Mouse (Mus musculus) layer of hippocampus, postnatal 10 days (tissue): ENCODE data around the gene Methig1. TPM values are rescaled to one million over a fixed set of nuclear protein-coding genes. Genes with fewer than 3 reads are reported as not detected.
A peak's percentile ranks its signal among the peaks of the same experiment; 100 is the strongest.
"Not testable (repeated sequence)": the region's sequence is repeated elsewhere in the genome, so short reads cannot be mapped to it uniquely, and the experiment has no call there.

Experiments used
- DNase-seq, 2 experiments: peaks; one replicate each; pipeline ENCODE4 v3.0.0; 2021; ENCODE audit warnings: low spot score in 2 of 2
- total RNA-seq, 2 experiments: library from RNA; stranded (reverse); gene quantifications; 2 replicates each; pipeline ENCODE4 v1.2.3; 2021

Gene Methig1
- total RNA-seq, 2 experiments from 2014 or later = not detected

DNA sequence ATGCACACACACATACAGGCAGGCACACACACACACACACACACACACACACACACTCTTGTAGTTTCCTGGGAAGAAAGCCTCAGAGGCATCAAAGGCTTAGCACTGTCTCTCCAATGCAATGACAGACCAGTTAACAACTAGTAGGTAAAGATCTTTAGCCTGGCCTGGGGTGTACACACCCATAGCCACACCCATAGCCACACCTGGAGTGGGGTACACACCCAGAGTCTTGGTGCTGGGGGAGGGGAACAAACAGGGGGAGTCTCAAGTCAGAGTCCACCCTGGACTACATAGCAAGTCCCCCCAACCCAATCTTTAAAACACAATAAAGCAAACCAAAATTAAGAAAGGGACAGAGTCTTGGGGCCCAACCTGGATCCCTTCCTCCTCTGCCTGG lies 15.6 kb upstream of the Methig1 start:
- not testable (repeated sequence) for DNase-seq

DNA sequence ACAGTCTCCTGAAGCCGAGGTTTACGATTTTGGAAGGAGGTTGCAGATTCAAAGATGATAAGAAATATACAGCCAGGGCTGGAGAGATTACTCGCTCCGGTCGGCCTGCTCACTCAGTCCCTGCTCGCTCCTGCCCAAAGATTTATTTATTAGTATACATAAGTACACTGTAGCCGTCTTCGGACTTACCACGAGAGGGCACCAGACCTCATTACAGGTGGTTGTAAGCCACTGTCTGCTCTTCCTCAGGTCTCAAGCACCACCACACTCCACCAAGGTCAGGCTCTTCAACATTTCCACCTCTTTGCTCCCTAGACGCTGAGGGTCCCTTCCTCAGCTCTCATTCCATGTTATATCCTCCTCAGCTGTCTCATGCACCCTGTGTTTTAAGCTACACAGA lies 15.1 kb upstream of the Methig1 start:
- DNase-seq = peak; percentile 33 to 62

DNA sequence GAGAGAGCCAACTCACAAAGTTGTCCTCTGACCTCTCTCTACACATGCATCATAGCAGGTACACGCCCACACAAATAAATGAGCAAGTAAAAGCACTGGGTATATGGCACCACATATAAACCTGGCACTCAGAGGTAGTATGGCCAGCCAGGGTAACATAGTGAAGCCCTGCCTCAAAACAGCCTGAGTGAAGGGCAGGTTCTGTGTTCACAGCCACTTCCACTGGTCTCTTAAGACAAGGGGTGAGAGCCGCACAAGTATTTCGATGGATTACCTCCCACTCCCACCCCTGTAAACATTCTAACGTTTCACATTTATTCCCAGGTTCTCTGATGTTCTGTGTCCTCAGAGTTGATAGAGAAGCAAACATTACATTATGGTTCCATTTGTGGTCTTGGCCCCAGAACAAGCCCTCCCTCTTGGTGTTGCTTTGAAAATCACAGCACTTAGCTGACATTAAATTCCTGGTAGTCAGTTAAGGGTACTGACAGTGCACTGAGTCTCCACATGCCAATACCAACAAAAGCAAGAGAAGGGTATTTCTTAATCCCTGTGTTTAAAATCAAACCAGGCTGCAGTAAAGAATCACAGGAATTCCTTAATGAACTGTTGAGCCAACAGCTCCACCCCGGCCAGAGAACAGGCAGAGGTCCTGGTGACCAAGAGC lies 11.5 kb upstream of the Methig1 start:
- not testable (repeated sequence) for DNase-seq

DNA sequence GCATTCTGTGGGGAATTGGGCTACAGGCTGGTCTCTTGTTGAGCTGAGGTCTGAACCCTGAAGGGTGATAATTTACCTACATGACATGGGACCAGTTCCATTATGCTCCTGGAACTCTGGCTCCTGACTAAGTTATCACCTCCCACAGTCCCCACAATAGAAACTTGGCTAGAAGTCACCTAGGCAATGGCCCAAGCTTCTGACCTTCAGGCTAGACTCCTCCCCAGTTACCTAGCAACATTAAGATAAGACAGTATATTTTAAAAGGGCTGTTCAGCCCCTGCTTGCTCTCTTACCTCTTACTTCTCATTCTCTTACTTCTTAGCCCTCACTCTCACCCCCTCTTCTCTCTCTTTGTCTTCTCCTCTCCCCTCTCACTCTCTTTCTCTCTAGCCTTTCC lies 7.5 kb upstream of the Methig1 start:
- no peak for DNase-seq

DNA sequence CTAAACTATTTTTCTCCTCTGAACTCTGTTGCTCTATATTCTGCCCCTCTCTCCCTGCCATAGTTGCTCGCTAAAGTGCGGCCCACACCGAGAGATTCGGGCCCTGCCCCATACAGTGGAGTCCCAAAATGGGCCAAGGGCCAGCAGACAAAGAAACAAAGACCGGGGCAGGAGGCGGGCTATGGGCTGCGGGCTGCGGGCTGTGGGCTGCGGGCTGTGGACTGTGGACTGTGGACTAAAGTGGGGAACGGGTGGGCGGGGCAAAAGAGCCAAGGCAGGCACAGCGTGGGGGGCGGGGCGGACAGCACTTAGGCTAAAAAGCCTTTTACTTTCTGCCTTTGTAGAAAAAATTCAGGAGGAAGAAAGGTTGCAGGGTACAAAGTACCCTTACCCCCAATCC lies 6.2 kb upstream of the Methig1 start:
- DNase-seq = no peak

DNA sequence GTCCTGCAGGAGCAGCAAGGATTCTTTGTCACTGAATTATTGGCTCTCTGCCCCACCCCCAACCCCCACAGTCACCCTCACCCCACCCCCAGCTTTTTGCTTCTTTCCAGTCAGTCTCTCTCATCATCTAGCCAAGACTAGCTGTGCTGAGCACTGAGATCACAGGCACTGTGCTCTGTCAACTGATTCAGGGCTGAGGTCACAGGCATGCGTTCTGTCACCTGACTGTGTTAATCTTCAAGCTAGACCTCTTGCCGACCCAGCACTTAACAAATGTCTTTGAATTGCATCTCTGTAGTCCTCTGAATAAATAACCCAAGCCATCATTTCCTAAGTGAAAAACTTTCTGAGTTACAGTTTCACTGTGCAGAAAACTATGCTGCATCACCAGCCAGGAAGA lies 3.5 kb upstream of the Methig1 start:
- DNase-seq = no peak

DNA sequence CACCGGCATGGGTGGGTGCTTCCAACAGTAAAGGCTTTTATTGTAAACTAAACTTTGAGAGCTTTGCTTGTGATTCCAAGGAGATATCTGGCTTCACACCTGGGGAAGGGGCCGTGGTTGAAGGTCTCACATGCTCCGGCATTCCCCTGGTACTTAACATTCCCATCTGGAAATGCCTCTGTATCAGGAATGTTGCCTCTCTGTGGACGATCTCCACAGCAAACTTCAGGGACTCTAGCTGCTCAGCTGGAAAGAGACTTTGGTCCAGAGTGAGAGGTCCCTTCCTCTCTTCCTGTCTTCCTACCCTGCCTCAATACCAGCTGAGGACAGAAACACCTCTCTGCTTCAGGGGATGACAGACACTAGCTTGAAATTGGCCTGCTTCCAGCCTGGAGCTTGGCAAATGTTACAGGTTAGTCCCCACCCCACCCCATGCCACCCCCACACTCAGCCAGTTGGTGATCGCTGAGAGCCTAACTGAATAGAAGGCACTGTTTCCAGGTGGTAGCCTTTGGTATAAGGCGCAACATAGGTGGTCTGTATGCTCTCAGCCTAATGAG lies 1.4 kb upstream of the Methig1 start:
- DNase-seq = no peak

DNA sequence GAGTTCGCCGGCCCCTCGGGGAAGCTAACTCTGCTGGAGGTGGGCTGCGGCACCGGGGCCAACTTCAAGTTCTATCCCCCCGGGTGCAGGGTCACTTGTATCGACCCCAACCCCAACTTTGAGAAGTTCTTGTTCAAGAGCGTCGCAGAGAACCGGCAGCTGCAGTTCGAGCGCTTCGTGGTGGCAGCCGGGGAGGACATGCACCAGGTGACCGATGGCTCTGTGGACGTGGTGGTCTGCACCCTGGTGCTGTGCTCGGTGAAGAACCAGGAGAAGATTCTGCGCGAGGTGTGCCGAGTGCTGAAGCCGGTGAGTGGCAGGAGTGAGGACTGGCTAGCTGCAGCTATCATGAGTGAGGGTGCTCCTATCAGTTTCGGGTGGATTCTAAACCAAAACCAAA lies 450 bp downstream of the Methig1 start:
- DNase-seq = not testable (repeated sequence)

DNA sequence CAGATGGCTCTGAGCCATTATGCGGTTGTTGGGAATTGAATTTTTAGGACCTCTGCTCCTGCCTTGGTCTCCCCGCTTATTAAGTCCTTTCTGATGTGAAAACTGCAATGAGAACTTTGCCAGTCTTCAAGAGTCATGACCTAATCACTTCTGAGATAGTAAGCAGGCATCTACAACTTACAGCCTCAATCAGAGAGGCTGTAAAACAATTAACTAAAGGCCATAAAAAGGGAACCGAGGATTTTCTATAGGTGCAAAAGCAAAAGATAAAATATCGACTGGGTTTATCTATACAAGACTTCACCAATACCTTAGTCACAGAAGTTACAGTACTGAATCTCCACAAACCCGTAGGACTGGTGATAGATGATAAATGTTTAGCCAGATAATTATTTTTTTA lies 2.9 kb downstream of the Methig1 start:
- no peak for DNase-seq

DNA sequence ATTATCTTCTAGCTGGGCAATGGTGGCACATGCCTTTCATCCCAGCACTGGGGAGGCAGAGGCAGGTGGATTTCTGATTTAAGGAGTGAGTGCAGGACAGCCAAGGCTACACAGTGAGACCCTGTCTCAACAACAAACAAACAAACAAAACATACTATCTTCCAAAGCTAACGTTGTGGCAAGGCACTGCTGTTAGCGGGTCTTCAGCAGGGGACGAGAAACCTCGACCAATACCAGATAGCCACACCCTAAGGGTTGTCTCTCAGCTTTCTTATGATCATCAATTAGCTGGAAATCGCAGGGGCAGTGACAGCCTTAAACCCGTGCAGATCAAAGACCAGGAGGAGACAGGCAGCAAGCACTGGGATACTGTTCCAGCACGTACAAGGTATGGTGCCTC lies 11.3 kb downstream of the Methig1 start, which contains the start of gene Higd1c:
TSS of gene Higd1c (plus strand) at position 301 of the 400 bp plus-strand sequence.
- DNase-seq = no peak

DNA sequence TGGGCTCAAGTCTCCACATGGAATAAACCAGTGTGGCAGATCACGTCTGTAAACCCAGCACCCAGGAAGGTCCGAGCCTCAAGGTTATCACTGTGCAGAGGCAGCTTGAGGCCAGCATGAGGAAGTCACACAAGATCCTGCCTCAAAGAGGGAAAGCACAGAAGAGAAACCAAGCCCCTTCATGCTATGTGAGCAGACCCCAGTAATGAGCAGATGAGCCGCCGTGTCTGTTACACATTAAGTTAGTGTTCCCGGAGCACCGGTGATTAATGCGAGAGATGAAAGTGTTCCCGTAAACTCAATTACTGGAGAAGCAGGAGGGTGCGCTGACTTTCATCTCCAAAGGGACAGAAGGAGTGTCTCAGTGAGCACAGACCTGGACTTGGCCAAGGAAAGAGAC lies 13.0 kb downstream of the Methig1 start:
- DNase-seq = not testable (repeated sequence)

DNA sequence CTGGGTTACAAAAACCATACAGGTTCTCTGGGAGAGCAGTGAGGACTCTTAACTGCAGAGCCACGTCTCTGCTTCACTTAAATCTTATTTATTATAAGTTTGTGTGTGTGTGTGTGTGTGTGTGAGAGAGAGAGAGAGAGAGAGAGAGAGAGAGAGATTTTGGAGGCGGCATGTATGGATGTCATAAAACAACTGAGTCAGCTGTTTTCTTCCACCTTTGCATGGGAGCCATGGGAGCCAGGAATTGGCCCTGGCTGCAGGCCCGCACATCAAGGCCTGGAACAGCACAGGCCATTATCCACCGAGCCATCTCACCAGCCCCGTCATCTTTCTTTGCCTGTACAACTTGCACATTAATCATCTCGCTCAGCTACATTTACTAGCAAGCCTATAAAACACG lies 14.2 kb downstream of the Methig1 start:
- no peak for DNase-seq

DNA sequence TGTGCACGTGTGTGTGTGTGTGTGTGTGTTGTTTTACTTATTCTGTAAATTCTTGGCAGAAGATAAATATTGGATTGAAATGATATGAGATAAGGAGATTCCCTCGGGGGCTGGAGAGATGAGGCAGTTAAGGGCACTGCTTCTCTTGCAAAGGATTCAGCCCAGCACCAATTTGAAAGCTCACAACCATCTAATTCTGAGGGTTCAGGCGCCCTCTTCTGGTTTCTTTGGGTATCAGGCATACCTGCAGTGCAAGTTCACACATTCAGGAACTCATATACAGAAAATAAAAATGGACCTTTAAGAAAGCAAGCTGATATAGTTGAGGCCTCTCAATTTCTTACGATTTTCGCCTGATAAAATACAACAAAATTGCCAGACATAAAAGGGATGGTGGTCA lies 22.1 kb downstream of the Methig1 start:
- peak; percentile 74 to 79 for DNase-seq

DNA sequence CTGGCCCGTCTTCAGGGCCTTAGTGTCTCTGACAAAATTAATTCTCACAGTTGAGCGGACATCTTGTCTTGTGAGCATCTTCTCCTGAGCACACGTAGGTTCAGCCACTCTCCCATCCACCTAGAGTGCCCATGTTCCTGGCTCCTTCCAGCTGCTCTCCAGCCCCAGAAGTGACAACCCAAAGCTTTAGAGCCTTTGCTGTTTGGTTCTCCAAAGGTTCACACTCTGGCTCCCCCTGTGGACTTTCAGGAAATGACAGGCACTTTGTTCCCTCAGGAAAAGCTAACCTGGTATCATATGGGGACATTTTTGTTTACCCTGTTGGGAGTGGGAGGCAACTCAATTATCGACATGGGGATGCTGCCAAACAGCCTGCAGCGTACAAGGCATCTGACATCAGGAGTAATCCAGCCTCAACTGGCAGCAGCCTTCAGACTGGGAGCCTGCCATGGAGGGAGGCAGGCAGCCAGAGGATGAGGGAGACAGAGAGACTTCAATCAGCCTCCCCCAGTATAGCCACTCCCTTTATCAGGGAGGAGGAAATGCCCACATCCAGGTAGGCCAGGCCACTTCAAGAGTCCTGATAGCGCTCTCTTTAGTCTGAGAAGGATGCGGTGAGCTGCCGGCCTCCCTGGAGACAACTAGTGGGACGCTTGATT lies 25.0 kb downstream of the Methig1 start:
- DNase-seq = peak; percentile 35 to 42

DNA sequence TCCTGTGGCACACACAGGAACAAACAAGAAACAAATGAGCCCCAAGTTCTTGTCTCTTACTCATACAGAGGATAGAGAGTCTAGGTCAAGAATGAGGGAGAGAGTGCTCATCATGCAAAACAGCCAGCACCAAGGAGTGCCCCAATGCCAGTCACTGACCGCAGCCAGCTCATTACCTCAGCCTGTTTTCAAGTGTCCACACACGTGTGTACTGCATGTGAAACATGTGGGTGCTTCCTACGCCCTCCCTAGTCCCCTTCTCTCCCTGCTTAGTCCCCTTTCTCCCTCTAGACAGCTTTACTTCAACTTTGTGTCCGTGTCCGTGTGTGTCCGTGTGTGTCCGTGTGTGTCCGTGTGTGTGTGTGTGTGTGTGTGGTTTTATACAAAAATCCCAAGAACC lies 26.7 kb downstream of the Methig1 start:
- no peak for DNase-seq

DNA sequence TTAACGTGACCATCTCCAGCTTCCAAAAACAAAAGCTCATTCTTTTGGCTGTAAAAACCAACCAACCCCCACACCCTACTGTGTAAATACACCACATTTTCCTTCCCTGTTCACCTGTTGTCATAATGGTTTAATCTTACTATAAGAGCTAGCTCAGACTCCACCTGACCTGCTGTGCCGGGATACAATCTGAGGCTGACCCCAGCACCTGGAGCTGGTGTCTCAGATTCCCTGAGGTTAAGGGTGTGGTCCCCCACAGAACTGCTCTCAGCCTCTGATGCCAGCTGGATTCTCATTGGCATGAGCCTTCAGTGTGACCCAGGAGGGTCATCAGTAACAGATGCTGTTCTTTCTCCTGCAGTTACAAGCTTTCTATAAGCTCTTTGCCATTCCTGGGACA lies 27.2 kb downstream of the Methig1 start:
- DNase-seq = no peak

DNA sequence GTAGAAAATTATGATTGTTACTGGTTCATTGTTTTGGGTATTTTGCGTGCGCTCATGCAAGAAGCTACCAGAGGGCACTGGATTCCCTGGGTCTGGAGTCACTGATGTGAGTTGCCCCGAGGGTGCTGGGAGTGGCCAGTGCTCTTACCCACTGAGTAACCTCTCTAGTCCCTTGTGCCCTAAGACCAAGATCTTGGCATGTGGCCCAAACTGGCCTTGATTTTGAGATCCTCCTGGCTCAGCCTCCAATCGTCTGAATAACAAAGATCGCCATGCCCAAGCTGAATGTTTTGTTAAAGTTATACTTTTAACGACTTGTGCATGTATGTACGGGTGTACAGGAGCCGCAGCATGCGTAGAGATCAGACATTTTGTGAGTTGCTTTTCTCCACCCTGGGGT lies 32.8 kb downstream of the Methig1 start:
- DNase-seq = no peak

DNA sequence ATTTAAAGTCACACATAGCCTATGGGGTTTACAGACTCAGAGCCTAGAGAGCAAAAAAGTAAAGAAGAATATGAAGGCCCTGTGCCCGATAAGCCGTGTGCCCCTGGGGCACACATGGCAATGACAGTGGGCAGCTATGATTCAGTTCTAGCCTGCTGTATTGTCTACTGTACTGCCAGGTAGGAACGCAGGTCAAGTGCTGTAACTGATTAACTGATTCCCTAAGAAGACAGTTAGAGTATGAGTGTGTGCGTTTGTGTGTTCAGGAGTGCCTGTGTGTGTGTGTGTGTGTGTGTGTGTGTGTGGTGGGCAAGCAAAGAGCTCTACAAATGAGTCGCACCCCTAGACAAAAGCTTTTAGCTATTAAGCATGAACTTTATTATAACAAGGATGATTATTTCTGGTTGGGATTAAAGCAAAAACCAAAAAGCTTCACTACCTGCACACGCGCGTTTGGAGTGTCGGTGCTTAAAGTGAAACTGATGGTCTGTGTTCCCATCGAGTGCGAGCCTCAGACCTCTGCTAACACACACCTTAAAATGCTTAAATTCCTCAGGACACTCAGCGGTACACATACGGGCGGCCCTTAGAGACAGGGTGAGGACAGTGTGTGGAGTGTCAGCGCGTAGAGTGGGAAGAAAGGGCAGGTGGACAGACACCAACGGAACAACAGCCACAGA lies 34.7 kb downstream of the Methig1 start:
- no peak for DNase-seq

DNA sequence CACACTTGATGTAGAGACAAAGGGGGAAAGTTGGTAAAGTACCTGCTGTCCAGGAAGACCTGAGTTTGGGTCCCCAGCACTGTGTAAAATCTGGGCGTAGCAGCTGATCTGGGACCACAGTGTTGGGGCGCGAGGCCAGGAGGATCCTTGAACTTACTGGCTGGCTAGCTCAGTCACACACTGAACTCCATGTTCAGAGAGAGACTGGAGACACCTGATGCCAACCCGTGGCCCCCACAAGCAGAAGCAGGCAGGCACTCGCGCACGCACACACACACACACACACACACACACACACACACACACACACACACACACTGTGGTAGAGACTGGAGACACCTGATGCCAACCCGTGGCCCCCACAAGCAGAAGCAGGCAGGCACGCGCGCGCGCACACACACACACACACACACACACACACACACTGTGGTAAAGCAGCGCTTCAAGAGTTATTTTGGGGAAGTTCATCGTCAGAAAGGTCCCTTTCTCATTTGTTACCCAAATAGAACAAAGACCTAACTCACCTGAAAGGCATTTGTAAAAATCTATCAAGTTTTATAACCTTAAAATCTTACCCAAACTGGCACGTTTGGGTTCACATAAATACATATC lies 35.4 kb downstream of the Methig1 start:
- no peak for DNase-seq

DNA sequence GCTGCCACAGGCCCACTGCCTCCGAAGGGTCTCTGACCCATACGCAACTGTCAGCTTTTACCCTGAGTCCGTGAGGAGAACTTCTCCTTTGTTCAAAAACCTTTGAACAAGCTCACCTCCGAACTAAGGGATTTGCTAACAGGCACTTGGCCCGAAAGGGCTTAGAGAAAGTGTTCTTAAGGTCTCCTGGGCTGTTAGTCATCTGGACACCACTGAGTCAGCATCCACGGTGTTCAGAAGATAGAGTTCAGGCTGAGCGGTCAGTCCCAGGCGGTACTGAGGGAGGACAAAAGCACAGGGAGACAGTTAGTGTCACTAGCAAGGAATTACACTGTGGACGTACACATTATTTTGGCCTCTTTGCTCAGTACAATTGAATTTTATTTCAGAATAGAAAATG lies 35.9 kb downstream of the Methig1 start:
- no peak for DNase-seq

DNA sequence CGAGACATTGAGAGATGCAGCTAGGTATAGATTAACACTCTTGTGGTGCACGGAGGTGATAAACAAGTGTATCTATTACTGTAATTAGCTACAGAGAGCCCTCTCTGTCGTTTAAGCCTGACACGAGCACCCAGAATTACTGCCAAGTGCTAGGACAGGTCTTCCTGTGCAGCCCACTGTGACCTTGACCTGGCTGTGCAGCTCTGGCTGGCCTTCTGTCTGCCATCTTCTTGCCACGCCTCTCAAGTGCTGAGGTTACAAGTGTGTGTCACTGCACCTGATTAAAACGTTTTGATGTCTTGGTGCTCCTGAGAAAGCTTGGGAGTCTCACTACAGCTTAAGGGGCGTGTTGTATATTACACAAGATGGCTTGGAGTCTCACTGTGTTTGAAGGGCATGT lies 38.1 kb downstream of the Methig1 start:
- DNase-seq = no peak

DNA sequence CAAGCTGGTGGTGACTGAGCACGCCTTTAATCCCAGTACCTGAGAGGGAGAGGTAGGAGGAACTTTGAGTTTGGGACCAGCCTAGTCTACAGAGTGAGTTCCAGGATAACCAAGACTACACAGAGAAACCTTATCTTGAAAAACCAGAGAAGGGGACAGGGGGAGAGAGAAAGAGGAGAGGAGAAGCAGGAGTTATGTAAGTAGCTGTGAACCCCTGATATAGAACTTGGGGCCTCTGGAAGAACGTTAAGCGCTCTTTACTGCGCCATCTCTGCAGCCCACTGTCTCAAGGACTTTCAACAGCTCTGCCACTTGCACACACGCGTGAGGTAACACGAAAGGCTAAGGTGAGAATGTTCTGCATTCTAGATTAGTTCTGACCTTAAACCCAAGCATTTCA lies 38.6 kb downstream of the Methig1 start:
- no peak for DNase-seq
